Mouse (Mus musculus) liver, adult 2 months (tissue): ENCODE data around the gene Gm20388.

ENCODE experiments used
- CTCF ChIP-seq: fragments of 200-500 bp; IDR thresholded peaks from 2 replicates; pipeline ENCODE4 v1.5.1; 2011; ENCODE audit warnings: low read depth, low read length, control low read depth
- POLR2A ChIP-seq: fragments of 200-500 bp; IDR thresholded peaks from 2 replicates; pipeline ENCODE4 v1.6.1; 2011; ENCODE audit warnings: low read length, control low read depth; ENCODE audit not compliant: insufficient read depth; ENCODE audit errors: extremely low read depth

- TF ChIP-seq POLR2A = no peak
- TF ChIP-seq CTCF = no peak
These were observed 413.9 kb downstream of the Gm20388 start for GRCm38 (mm10) chr8:120324555-120324954.
